Mouse (Mus musculus) B cell, adult 2 months (primary cell): ENCODE results near the gene Armc9.

Experiments
- DNase-seq, 2 experiments: peaks; one replicate each; pipeline ENCODE4 v3.0.0; 2022

The Armc9 gene

DNA sequence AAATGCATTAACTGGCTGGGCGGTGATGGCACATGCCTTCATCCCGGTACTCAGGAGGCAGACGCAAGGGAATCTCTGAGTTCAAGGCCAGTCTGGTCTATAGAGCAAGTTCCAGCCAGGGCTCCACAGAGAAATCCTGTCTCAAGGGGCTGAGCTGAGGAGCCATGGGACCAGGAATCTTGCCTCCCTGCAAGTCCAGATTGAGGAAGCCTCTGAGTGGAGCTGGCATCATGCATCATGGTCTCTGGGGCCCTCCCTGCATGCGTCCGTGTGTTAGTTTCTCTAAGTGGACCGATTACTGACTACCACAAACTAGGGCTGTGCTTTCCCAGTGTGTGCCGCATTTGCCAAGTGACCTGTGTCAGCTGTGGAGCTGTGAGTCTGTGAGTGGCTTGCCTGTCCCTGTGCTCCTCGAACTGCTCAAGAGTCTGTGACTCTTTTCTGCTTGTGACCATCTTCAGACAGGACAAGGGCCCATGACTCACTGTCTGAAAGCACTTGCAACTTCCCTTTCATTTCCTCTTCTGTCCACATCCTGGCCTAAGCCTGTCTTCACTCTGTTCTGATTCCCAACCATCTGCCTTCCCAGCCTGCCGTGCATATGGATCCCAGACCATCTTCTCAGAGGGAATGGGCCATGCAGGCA lies 74.7 kb downstream of the Armc9 start:
- DNase-seq: peak; percentile 57 to 59

DNA sequence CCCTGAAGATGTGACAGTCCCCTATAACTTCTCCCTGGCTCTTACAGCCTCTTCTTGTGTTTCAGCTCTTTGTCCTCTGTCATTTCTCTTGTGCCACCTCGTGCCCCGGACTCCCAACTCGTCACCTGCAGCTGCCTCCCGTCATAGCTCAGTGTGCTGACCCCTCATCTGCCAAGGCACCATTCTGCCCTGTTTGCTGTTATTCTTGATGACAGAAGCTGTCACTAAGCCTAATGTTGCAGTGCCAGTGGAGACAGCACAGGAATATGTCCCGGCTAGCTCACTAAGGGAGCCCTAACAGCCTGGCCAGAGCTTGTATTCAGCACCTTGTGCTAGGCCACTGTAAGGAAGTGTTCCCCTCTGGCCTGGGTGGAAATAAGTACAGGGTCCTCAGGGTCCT lies 78.1 kb downstream of the Armc9 start:
- DNase-seq: no peak

DNA sequence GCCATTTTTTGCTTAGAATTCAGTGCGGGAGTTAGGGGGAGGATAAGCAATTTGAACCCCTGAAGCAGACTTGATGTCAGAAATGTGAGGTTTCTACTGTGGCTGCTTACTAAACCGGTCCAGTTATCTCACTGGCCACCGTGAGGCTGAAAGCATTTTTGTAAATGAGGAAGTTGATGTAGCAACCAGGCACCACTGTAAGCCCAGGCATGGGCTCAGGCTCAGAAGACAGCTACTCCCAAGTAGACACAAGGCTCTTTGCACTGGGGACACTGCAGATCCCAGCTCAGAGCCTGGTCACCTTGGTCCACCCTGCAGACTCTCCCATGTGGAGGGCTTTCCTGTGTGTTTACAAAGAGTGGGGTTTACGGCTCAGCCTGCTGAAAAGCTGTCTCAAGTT lies 79.2 kb downstream of the Armc9 start:
- peak; percentile 64 to 67 for DNase-seq

DNA sequence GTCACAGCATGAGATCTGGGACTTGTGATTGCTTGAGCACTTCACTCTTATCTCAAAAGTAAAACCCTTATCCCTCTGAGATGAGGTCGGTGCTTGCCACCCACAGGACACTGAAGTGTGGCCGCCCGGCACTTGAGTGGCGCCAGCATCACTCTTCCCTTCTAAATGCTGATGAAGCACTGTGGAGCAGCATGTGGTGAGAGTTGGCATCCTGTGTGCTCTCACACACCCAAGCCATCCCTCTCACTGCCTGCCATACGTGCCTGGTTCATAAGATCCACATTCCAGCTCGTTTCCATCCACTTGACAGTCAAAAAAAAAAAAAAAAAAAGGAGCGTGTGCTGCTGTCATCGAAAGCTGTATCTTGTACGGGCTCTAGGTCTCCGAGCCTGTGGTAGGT lies 80.5 kb downstream of the Armc9 start:
- no peak for DNase-seq

DNA sequence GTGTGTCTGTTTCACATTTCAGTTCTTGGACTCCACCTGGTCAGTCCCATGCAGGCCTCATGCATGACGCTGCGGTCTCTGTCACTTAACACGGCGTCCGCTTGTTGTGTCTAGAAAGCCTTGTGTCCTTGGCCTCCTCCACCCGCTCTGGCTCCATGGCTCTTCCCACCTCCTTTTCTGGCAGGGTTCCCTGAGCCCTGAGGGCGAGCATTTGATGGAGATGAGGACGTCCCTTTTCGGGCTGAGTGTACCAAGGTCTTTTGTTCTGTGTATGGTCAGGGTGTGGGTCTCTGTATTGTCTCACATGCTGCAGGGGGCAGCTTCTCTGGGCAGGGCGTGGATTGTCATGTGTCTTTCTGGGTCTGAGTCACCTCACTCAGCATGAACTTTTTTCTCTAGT lies 81.9 kb downstream of the Armc9 start:
- DNase-seq: no peak

GRCm38 (mm10) chr1:86239010-86239409 lies 84.4 kb downstream of the Armc9 start:
- DNase-seq: no peak

DNA sequence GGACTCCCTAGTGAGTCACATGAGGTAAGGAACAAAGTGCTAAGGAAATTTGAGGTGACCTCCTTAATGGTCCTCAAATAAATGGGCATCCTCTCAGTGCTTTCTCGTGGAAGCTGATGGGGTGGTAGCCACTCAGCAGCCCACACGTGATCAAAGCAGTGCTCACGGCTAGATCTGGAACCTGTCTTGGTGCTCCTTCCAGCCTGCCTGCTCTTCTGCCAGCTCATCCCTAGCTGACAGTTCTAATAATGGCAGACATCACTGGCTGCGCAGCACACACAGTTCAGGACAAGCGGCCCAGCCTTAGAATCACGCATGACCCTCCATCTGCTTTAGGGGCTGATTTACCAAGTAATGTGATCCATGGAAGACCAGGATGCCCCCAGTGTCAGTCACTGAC lies 85.3 kb downstream of the Armc9 start:
- no peak for DNase-seq

- no peak for DNase-seq
These were observed 86.4 kb downstream of the Armc9 start for GRCm38 (mm10) chr1:86240959-86241358.

DNA sequence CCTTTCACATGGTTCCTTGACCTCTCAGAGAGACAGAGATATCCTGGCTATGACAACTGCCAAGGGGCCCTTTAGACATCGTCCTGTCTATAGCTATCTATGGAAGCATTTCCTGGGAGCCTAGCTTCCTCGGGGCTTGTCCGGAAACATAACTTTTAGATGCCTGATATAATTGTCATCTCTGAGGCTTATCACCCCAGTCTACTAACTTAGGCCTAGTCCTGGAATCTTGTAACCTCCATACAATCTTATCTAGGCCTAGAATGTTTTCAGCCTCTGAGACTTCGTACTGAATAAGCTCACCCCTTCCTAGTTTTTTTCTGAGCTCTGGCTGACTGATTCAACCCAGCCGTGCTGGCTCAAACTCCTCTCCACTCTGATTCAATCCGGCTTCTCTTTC lies 88.9 kb downstream of the Armc9 start:
- no peak for DNase-seq

DNA sequence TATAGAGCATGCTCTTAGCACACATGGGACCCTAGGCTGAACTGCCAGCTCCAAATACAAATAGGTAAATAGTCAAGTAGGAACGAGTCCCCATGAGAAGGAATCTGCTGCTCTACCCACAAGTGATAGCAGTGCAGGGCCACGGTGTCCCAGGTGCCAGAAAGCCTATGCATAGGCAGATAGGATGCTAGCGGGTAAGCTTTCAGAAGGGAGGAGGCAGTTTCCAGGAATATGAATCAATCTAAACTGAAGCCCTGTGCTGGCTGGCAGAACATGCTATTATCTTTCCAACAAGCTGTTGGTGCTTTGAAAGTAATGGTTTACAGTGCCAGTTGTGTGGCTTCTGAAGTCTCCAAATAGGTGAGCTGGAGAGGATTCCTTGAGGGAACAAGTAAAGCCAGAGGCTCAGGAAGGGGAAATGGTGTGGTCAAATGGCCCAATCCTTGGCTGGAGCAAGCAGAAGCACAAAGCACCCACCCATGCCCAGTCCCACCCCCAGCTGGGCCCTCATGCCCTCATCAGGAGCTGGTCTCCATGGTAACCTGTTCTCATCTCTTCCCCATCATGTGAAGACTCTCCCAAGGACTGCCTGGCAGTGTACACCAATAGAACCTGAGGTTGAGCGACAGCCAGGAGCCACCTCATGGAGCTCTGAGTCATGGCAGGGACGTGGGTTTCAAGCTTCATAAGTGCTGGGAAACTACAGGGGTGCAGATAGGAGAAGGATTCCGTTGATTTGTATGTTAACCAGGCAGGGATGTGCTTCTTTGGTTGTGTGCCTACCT lies 90.9 kb downstream of the Armc9 start:
- no peak for DNase-seq

DNA sequence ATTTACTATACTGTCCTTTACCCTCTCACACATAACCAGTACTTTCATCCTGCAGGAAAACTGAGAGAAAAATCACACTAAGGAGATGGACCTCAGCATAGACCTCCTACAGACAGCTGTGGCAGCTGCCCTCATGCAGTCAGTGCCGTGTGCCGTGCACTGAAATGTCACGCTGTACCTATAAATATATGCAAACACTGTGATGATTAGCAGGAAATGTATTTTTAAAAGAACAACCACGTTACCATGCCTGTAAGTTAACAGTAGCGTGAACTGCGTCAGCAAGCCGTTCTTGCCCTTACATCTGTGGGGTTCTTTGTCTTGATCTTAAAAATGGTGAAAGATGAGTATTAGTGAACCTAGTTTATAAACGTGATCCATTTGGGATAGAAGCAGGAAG lies 98.8 kb downstream of the Armc9 start:
- peak; percentile 54 to 57 for DNase-seq

GRCm38 (mm10) chr1:86256311-86256710 lies 101.7 kb downstream of the Armc9 start:
- no peak for DNase-seq

- DNase-seq: no peak
These were observed 102.6 kb downstream of the Armc9 start for GRCm38 (mm10) chr1:86257228-86257627.

DNA sequence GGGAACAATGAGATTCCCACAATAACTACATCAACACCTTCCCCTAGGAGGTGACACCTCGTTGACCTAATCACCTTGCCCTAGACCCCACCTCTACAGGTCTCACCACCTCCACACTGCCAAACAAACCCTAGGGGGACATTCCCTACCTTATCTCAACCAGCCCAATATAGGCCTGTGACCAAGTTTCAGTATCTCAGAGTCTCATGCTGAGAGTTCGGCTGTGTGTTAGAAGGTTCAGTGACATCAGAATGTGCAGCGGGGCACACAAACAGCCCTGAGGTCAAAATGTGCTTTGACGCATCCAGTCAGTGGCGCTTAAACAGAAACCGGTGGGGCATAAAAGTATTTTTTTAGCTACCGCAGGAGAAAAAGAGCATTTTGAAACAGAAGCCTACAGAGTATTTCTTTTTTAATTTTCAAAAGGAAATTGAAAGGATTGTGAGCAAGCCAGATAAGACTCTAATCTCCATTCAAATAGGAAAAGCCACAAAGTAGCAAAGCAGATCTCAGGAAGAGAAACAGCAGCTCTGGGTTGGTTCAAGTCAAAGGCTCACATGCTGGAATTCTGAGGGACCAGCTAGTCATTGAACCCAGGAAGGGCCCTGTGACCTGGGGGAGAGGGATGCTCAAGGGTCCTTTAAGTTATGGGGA lies 103.7 kb downstream of the Armc9 start:
- peak; percentile 60 for DNase-seq

DNA sequence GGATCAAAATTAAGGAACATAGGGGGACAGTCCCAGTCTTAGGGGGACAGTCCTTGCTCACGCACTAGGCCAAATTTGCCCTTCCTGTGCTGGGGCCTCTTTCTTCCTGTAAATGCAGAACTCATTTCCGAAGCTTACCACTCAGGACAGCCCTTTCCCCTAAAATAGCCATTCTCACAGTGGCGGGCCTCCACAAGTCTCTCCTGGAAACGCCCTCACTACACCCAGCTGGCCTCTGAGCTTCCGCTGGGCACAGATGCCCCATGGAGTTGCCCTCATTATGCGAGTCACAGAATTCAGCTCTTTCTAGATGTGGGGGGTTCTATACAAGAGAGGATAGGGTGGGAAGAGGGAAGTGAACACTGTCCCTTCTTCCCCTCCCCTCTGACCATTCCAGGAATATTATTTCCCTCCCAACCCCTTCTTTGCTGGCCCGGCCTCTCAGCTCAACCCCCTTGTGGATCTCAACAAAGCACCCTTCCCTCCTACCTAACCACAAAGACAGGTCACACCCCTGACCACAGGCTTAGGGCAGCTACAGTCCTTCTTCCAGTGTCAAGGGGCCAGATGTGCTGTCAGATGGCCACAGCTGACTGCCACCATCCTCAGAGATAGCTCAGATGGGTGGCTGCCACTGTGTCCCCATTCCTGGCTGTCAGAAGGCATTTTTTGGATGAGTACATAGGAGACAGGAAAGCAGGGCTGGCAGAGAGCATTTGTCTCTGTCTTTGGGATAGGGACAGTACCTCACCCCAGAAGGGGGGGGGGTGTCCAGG lies 109.2 kb downstream of the Armc9 start:
- peak; percentile 40 to 41 for DNase-seq

GRCm38 (mm10) chr1:86265060-86265459 lies 110.5 kb downstream of the Armc9 start:
- DNase-seq: peak; percentile 70 to 75

GRCm38 (mm10) chr1:86268492-86269189 lies 114.1 kb downstream of the Armc9 start:
- DNase-seq: no peak

- DNase-seq: no peak
These were observed 114.6 kb downstream of the Armc9 start for GRCm38 (mm10) chr1:86269190-86269508.

DNA sequence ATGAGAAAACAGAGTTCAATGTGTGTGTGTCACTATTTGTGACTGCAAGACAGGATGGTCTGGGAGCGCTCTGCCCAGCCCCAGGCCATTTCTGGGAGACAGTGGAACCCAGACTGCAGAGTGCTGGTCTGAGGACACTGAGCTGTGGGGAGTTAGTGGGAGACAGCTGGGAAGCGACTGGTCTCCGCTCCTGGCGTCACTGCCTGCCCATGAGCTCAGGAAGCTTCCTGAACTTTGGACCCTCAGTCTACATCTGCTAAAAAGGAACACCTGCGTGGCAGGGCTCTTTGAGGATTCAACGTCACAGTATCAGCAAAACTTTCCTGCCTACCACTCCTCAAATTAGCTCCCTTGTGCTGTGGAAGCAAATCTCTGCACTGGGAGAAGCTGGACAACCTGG lies 117.1 kb downstream of the Armc9 start:
- no peak for DNase-seq

DNA sequence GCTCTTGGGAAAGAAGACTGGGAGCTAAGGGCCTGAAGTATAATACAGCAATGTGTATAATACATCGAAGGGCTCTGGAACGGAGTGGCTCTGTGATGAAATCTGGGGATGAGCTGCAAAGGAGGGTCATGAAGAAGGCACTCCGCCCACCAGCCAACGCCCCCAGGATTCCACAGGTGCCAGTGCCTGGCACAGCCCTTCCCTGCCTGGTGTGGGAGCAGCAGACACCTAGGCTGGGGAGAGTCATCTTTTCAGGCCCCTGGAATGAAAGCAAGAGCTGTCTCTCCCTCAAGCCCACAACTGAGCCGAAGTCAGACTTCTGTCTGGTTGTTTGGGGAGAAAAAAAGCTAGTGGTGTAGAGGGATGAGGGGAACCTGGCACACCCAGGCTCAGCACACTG lies 122.5 kb downstream of the Armc9 start:
- no peak for DNase-seq

DNA sequence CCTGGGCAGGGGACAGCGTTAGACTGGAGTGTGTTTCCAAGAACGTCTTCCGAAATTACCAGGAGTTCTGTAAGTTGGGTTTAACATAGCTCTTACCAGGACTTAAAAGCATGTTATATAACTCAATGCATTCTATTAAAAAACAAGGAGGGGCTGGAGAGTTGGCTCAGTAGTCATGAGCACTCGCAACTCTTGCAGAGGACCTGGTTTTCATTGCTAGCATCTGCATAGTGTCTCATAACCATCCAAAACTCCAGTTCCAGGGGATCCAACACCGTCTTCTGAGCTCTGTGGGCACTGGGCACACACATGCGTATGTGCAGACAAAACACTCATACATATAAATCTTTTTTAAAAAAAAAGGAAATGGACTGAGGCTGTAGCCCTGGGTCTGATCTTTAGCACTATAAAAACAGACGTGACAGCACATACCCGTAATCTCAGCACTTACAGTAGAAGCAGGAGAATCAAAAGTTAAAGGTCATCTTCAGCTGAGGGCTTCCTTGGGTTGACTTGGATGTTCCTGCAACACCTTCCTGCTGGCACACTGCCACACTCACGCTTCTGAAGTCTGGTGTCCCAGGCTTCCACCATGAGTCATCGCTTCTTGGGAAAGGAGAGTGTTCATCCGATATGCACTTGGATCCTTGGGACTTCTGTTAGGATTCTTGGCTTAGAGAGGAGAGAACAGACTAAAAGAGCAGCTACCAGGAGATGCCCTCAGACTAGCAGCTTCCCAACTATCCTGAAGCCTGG lies 127.4 kb downstream of the Armc9 start:
- DNase-seq: no peak

DNA sequence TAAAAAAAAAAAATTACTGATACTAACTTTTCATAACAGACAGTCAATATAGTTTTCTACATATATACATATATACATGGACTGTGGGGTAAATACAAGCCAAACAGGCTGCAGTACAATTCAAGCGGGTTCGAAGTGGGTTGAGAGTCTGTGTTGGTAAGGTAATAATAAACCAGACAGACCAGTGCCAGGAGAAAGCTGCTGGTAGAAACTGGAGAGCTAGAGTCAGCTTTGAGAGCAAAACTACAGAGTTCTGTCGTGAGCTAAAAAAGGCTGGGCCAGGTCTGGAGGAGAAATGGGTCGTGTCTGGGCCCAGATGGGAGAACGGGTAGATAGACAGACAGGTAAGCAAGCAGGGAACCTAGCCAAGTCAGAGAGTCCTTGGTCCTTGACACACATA lies 129.5 kb downstream of the Armc9 start:
- DNase-seq: no peak
